Mouse (Mus musculus) kidney, embryonic 15.5 days (tissue): ENCODE data around the gene Atl3. TPM values are rescaled to one million over a fixed set of nuclear protein-coding genes. Genes with fewer than 3 reads are reported as not detected.

ENCODE experiments used
- ATAC-seq: fragments of 200-750 bp; cut with Nextera tagmentation; replicated peaks from 2 replicates; pipeline ENCODE4 v1.8.0; 2017; ENCODE audit warnings: moderate TSS enrichment; ENCODE audit not compliant: low FRiP score
- H3K27ac ChIP-seq: fragments of 300-500 bp; sonication (generic); 2 replicates; pipeline ENCODE4 v1.5.1; 2015; ENCODE audit warnings: mild to moderate bottlenecking, inconsistent platforms
- H3K27me3 ChIP-seq: fragments of 300-500 bp; sonication (generic); 2 replicates; pipeline ENCODE4 v1.6.1; 2015; ENCODE audit warnings: inconsistent platforms
- H3K36me3 ChIP-seq: fragments of 300-500 bp; sonication (generic); 2 replicates; pipeline ENCODE4 v1.6.1; 2015; ENCODE audit warnings: inconsistent platforms
- H3K4me1 ChIP-seq: fragments of 300-500 bp; sonication (generic); 2 replicates; pipeline ENCODE4 v1.6.1; 2015; ENCODE audit warnings: inconsistent platforms
- H3K4me2 ChIP-seq: fragments of 300-500 bp; sonication (generic); 2 replicates; pipeline ENCODE4 v1.6.1; 2015; ENCODE audit warnings: moderate library complexity, mild to moderate bottlenecking, inconsistent platforms
- H3K4me3 ChIP-seq: fragments of 300-500 bp; sonication (generic); replicated peaks from 2 replicates; pipeline ENCODE4 v1.5.1; 2015; ENCODE audit warnings: mild to moderate bottlenecking, inconsistent platforms
- H3K9ac ChIP-seq: fragments of 300-500 bp; sonication (generic); 2 replicates; pipeline ENCODE4 v1.6.1; 2015; ENCODE audit warnings: mild to moderate bottlenecking, inconsistent platforms
- H3K9me3 ChIP-seq: fragments of 300-500 bp; sonication (generic); replicated peaks from 2 replicates; pipeline ENCODE4 v1.6.1; 2016; ENCODE audit warnings: inconsistent platforms
- WGBS: fragments of 180-500 bp; shearing (Covaris S2); methylation state at CpG from one replicate; pipeline ENCODE4 v1.1.7; 2015; ENCODE audit warnings: mixed read lengths; 5-methylcytosine and 5-hydroxymethylcytosine counted together
- polyA plus RNA-seq: library from polyadenylated mRNA; unstranded; fragments of >200 nt; fragmentation: Nextera tagmentation; extraction: Ambion mirVana; gene quantifications from 2 replicates; pipeline ENCODE4 v1.2.1, GENCODE M21; 2015

Atl3 gene
- polyA plus RNA-seq, 1 experiment from 2014 or later = 12.3 TPM

DNA sequence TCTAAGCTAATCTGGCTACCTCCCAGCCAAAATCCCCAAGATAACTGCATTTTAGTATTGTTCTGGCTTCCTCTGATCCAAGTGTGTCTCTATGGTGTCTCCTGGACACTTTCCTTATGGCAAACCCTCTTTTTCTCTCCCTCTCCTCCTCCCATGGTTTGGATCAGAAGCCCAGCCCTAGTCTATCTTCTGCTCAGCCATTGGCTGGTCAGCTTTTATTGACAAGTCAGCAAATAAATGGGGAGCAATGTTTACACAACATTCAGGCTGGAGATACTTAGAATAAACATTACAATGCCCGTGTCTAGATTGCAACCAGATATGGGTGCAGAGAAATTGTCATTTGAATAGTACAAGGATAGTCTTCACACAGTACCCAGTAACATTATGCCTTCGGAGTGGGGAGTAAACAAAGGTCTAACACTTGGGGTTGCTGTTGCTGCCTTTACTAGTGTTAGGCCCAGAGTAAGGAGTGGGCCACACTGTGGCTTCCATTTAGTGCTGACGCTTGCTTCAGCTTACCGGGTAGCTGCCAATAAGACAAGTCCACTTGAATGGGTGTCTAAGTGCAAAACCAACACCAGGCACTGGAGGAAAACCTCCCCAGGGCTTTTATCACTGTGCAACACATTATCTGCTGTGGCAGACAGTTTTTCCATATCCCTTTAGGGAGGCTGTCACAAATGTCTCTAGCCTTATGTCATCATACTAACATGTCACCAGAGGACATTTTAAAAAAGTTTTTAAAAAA lies 57.9 kb downstream of the Atl3 start:
- no peak overlapping the region for H3K27ac ChIP-seq
- no peak overlapping the region for H3K4me2 ChIP-seq
- H3K4me1 ChIP-seq = no peaks in the 10 kb centered on the region
- H3K9me3 ChIP-seq = no peaks in the 10 kb centered on the region
- no peaks in the 10 kb centered on the region for H3K36me3 ChIP-seq
- no peak overlapping the region for H3K4me3 ChIP-seq
- WGBS = 61% methylated on average over 4 of the region's 4 CpGs
- ATAC-seq = no peak
- H3K27me3 ChIP-seq = no peaks in the 10 kb centered on the region
- H3K9ac ChIP-seq = no peak overlapping the region

DNA sequence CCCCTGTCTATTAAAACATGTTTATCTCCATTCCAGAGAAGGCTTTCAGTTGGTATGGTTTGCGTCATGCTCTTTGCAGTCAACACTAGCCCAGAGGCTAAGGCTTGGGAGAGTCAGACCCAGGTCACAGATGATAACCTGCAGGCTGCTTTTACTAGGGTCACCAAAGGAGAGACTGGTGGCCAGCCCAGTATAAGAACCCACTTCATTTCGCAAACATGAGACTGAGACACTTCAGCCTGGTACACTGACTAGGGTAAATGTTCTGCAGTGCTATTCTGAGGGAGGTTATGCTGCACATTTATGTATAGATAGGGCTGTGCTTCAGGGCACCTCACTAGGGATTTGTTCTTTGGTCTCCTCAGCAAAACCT lies 58.4 kb downstream of the Atl3 start:
- no peaks in the 10 kb centered on the region for H3K9me3 ChIP-seq
- no peak overlapping the region for H3K4me2 ChIP-seq
- peaks cover 2% of the 10 kb centered on the region; the same call in 1 of the 2 replicates for H3K4me1 ChIP-seq
- no peak for ATAC-seq
- no peak overlapping the region for H3K4me3 ChIP-seq
- H3K36me3 ChIP-seq = no peaks in the 10 kb centered on the region
- no peak overlapping the region for H3K27ac ChIP-seq
- whole genome bisulfite sequencing = 79% methylated on average over 2 of the region's 2 CpGs
- H3K9ac ChIP-seq = no peak overlapping the region
- no peaks in the 10 kb centered on the region for H3K27me3 ChIP-seq

DNA sequence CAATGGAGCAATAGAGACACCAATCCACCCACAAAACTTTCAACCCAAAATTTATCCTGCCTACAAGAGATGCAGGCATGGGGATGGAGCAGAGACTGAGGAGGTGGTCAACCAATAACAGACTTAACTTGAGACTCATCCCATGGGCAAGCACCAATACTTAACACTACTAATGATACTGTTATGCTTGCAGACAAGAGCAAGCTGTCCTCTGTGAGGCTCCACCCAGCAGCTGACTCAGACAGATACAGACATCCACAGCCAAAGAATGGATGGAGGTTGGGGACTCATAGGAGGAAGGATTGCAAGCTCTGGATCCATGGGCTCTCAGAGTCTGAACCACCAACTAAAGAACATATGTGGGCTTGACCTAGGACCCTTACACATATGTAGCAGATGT lies 59.6 kb downstream of the Atl3 start:
- H3K27ac ChIP-seq = no peak overlapping the region
- H3K9ac ChIP-seq = no peak overlapping the region
- no peaks in the 10 kb centered on the region for H3K9me3 ChIP-seq
- no peak for ATAC-seq
- H3K4me2 ChIP-seq = no peak overlapping the region
- no peaks in the 10 kb centered on the region for H3K27me3 ChIP-seq
- no peaks in the 10 kb centered on the region for H3K36me3 ChIP-seq
- no peak overlapping the region for H3K4me3 ChIP-seq
- H3K4me1 ChIP-seq = peaks cover 12% of the 10 kb centered on the region

DNA sequence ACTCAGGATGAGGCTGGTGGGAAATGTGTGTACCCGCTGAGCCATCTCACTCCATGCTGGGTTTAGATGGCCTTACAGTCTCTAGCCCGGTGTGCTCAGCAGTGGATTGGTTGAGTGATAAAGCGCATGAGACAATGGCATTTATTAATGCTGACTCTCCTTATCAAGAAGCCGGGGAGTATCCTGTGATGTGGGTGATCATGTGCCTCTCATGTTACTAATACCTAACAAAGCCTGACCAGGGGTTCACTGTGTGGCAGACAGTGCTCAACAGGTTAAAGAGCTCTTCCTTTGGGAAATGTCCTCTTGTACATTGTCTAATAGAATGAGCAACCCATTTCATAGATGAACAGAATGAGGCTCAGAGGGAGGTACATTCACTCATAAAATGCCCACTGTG lies 61.0 kb downstream of the Atl3 start:
- H3K27ac ChIP-seq = no peak overlapping the region
- no peak overlapping the region for H3K4me3 ChIP-seq
- 70% methylated on average over 4 of the region's 4 CpGs for WGBS
- no peak overlapping the region for H3K4me2 ChIP-seq
- no peaks in the 10 kb centered on the region for H3K27me3 ChIP-seq
- ATAC-seq = no peak
- peaks cover 12% of the 10 kb centered on the region for H3K4me1 ChIP-seq
- no peak overlapping the region for H3K9ac ChIP-seq
- H3K36me3 ChIP-seq = no peaks in the 10 kb centered on the region
- H3K9me3 ChIP-seq = no peaks in the 10 kb centered on the region

DNA sequence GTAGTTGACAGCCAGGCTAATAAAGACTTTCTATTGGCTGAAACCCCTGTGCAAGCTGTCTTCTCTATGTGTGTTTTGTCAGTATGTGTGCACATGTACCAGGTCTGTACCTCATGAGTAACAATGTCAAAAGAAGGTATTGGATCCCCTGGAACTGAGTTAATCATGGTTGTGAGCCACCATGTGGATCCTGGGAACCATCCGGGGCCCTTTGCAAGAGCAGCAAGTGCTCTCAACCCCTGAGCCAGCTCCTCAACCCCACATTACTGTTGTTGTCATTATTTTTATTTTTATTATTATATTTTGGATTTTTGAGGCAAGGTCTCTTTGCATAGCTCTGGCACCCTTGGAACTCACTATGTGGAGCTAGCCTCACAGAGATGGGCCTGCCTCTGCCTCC lies 62.8 kb downstream of the Atl3 start:
- ATAC-seq = no peak
- H3K27me3 ChIP-seq = no peaks in the 10 kb centered on the region
- H3K4me3 ChIP-seq = no peak overlapping the region
- H3K4me2 ChIP-seq = no peak overlapping the region
- H3K9ac ChIP-seq = no peak overlapping the region
- peaks cover 12% of the 10 kb centered on the region for H3K4me1 ChIP-seq
- no peak overlapping the region for H3K27ac ChIP-seq
- H3K36me3 ChIP-seq = no peaks in the 10 kb centered on the region
- 93% methylated on average over 1 of the region's 1 CpGs for WGBS
- H3K9me3 ChIP-seq = no peaks in the 10 kb centered on the region

DNA sequence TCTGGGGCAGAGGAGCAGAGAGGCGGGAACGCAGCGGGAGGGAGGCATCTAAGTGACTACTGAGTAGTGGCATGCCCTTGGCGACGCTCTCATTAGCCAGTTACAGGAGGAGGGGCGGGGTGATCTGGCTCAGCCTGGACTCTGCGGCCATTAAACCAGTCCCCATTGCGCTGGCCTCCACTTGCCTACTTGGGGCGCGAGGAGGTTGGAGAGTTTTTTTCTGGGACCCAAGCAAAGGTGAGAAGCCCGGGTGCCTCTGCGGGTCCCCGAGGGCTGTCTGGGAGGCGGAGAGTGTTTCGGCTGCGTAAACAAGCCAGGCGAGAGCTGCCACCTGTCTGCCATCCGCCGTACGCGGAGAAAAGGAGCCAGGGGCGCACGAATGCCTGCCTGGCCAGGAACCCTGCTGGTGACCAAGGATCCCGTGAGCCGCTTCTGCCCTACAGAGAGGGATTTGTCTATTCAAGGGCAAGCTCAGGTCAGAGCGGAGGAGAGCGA lies 63.5 kb downstream of the Atl3 start, which contains the start of gene Pla2g16:
Gene Pla2g16, plus strand, starts transcription at position 132 of the 495 bp plus-strand sequence.
- no peak within 1 kb of the TSS for H3K27ac ChIP-seq
- no peaks in the 10 kb centered on the region for H3K36me3 ChIP-seq
- no peaks in the 10 kb centered on the region for H3K9me3 ChIP-seq
- no peaks in the 10 kb centered on the region for H3K27me3 ChIP-seq
- H3K9ac ChIP-seq = peak within 1 kb of the TSS; percentile 47
- H3K4me2 ChIP-seq = peak within 1 kb of the TSS; percentile 79
- peak; percentile 96 for ATAC-seq
- peak within 1 kb of the TSS; percentile 54 for H3K4me3 ChIP-seq
- WGBS = under 1% methylated on average over 27 of the region's 27 CpGs
- H3K4me1 ChIP-seq = peaks cover 12% of the 10 kb centered on the region

DNA sequence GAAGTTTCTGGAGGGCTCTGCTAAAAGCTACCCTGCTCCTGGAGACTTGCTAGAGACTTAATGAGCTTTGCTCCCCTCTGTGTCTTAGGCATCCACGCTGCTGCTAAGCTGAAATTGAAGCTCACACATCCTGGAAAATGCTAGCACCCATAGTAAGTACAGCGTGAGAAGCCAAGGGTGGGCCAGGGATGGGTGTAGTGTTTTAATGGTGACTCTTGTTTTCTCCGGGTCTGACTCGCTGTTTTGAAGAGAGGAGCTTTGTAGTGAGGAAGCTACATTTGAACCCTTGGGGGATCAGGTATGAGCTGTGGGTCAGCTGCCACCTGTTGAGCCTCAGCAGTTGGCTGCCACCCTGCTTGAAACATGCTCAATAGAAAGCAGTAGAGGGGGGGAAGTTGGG lies 64.0 kb downstream of the Atl3 start:
- no peaks in the 10 kb centered on the region for H3K36me3 ChIP-seq
- ATAC-seq = peak; percentile 43; the same call in 1 of the 2 replicates
- H3K9ac ChIP-seq = peak overlapping the region; percentile 47
- peak overlapping the region; percentile 54 for H3K4me3 ChIP-seq
- H3K27me3 ChIP-seq = no peaks in the 10 kb centered on the region
- no peak overlapping the region for H3K27ac ChIP-seq
- H3K9me3 ChIP-seq = no peaks in the 10 kb centered on the region
- H3K4me2 ChIP-seq = peak overlapping the region; percentile 79
- peaks cover 12% of the 10 kb centered on the region for H3K4me1 ChIP-seq
- WGBS = 11% methylated on average over 4 of the region's 4 CpGs

DNA sequence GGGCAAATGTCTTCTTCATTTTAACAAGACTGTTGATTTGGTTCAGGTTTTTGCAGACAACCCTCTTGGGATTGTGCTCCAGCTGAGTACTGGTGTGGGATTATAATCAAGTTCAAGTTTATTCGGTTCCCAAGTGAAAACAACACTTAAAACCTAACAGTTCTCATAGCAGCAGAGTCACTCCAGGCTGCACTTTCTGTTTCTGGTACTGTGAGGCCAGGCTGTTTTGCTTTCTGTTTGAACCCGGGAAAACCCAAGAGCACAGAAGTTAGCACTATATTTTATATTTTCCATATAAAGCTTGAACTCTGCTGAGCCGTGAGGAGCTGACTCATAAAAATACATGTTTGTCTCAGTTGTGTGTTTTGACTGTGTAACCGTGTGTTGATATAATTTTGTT lies 64.8 kb downstream of the Atl3 start:
- WGBS = 72% methylated on average over 4 of the region's 4 CpGs
- Histone ChIP-seq H3K27ac (no peak overlapping the region), H3K36me3 (no peaks in the 10 kb centered on the region), H3K4me2 (peak overlapping the region; percentile 79; the same call in 1 of the 2 replicates), H3K4me3 (no peak overlapping the region), H3K27me3 (no peaks in the 10 kb centered on the region), H3K9ac (no peak overlapping the region), H3K9me3 (no peaks in the 10 kb centered on the region), H3K4me1 (peaks cover 12% of the 10 kb centered on the region)
- ATAC-seq = no peak

DNA sequence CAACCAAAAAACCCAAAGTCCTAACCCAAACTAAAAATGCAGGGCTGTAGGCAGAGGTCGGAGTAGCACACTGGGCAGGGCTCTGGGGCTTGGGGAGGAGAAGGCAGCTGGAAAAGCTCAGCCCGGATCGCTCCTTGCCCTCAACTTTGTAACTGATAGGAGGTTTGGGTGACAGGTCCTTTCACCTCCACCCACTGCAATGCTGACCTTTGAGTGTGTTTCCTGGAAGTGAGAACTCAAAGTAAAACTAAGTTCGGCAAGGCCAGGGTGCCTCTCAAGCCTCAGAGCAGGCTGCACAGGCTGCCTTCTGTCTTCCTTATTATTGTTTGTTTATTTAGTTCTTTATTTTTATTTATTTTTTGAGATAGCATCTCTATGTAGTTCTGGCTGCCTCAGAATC lies 66.1 kb downstream of the Atl3 start:
- H3K27ac ChIP-seq = no peak overlapping the region
- 53% methylated on average over 4 of the region's 4 CpGs for WGBS
- H3K4me2 ChIP-seq = no peak overlapping the region
- ATAC-seq = no peak
- H3K27me3 ChIP-seq = no peaks in the 10 kb centered on the region
- no peak overlapping the region for H3K9ac ChIP-seq
- H3K4me3 ChIP-seq = no peak overlapping the region
- no peaks in the 10 kb centered on the region for H3K36me3 ChIP-seq
- no peaks in the 10 kb centered on the region for H3K9me3 ChIP-seq
- H3K4me1 ChIP-seq = peaks cover 12% of the 10 kb centered on the region

DNA sequence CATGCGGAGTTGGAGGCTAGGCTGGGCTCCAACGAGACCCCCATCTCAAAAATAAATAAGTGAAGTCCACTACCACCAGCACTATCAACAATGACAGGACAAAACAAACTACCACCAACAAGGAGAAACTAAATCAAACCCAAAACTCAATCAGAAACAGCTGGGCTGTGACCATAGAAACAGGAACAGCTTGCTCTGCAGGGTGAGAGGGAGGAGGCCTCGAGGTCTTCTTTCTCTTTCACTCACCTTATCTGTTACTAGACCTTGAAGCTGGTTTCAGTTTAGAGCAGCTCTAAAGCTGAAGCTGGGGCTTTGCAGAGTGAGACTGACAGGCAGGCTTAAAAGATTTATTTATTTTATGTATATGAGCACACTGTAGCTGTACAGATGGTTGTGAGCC lies 67.6 kb downstream of the Atl3 start:
- H3K4me1 ChIP-seq = peaks cover 12% of the 10 kb centered on the region
- H3K27ac ChIP-seq = no peak overlapping the region
- no peaks in the 10 kb centered on the region for H3K9me3 ChIP-seq
- H3K36me3 ChIP-seq = no peaks in the 10 kb centered on the region
- H3K27me3 ChIP-seq = no peaks in the 10 kb centered on the region
- H3K4me3 ChIP-seq = no peak overlapping the region
- 61% methylated on average over 3 of the region's 3 CpGs for WGBS
- H3K9ac ChIP-seq = no peak overlapping the region
- ATAC-seq = no peak
- no peak overlapping the region for H3K4me2 ChIP-seq

DNA sequence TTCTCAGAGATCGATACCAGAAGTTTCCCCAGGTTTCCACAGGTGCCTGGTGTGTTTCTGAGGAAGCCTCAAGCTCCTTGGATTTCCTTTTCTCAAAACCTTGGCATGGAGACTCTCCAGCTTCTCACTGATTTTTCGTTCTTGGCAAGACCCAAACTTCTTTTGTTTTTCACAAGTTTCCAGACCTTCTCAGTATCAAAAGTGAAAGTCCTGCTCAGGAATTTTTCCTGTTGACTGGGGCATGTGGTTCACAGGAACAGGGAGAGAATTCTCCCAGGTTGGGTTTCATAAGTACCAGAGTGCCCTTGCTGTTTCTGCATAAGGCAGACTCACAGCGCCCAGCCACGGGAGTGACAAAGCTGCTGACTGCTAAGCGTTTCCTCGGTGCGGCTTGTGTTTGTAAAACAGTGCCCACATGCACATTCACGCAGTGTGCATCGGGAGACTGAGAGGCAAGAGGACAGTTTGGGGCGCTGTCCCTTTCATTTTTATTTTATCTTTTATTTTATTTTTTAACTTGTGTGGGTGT lies 68.8 kb downstream of the Atl3 start:
- Histone ChIP-seq H3K4me2 (no peak overlapping the region), H3K4me3 (no peak overlapping the region), H3K27me3 (no peaks in the 10 kb centered on the region), H3K9me3 (no peaks in the 10 kb centered on the region), H3K27ac (no peak overlapping the region), H3K9ac (no peak overlapping the region), H3K36me3 (no peaks in the 10 kb centered on the region), H3K4me1 (peaks cover 7% of the 10 kb centered on the region)
- WGBS = 81% methylated on average over 10 of the region's 10 CpGs
- no peak for ATAC-seq

DNA sequence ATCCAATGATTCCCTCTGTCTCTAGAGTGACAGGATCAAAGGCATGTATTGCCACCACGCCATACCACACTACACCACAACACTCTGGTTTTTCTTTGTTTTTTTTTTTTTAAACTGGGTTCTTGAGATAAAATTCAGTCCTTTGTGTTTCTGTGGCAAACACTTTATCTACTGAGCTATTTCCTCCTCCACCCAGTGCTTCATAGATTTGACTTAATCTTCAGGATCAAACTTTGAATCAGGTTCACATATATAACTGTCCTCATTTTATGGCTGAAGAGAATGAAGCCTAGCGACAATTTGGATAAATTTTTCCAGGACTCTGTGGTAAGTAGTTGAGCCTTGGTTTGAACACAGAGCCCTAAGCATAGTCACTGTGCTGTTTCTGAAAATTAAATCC lies 69.8 kb downstream of the Atl3 start:
- no peak overlapping the region for H3K4me3 ChIP-seq
- 89% methylated on average over 2 of the region's 2 CpGs for WGBS
- no peaks in the 10 kb centered on the region for H3K27me3 ChIP-seq
- H3K9me3 ChIP-seq = no peaks in the 10 kb centered on the region
- H3K27ac ChIP-seq = no peak overlapping the region
- H3K36me3 ChIP-seq = no peaks in the 10 kb centered on the region
- H3K9ac ChIP-seq = no peak overlapping the region
- H3K4me2 ChIP-seq = no peak overlapping the region
- ATAC-seq = no peak
- H3K4me1 ChIP-seq = peaks cover 6% of the 10 kb centered on the region
